Mouse (Mus musculus) retina, postnatal 1 day (tissue): ENCODE results near the gene Tmem209.

Source experiments
- DNase-seq: peaks from one replicate; pipeline ENCODE4 v3.0.0-alpha.2; 2012

Tmem209 gene

DNA sequence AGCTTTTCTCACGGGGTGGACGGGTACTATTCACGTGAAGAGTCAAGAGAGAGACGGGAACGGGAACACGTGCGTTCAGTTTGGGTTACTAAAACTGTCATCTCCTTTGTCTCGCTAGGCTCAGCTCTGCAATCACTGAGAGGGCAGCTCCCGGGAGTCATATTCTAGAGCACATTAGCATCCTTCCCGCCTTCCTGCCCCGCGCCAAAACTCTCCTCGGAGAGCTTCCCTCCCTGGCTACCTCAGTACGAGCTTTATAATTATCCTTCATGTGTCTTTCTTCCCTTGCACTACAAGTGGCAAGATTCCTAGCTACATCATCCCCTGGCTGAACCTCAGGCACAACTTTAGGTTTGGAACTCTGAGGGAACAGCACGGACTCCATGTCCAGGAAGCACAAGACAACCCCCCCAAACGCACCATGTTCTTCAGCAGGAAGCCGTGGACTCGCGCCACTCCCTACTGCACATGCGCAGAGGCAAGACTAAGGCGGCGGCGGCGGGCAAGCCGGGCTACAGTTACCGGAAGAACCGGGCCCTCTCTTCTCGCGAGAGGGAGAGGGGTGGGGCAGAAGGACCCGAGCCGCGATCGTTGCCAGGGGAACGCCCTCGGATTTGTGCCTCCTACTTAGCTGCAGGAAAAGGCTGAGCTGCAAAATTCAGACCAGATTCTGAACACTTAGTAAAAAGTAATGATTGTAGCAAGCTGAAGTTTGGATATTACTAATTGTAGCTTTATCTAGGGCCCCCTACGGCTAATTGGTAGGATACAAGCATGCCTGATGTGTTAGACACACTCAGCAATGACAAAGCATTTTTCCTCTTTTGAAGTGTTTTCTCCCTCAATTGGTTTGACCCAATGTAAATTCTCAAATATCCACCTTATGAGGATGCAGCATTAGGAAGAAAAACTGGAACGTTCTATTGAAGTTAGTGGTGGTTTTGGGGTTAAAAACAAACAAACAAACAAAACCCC is at the start of gene Tmem209, which contains the start of gene Ssmem1:
Gene Tmem209 (minus strand): TSS at position 519 of the 975 bp plus-strand sequence.
Gene Ssmem1 (plus strand): TSS at position 585 of the 975 bp plus-strand sequence.
- peak; percentile 99 for DNase-seq

DNA sequence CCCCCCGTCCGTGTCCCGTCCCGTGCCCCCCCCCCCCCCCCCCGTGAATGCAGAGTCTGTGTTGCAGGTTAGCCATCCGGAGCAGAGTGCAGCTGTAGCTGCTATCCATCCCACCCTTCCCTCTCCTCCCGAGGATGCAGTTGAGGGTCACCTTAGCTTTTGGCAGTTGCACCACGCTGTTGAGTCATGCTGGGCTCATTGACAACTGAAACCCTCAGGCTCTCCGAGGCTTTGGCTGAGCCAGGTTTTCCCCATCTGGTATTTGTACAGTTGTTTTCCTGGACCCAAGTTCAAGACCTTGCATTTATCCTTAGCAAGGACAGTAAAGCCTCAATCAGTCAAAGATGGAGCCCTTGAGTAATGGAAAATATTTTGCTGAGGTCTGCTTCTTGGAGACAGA is 46.5 kb upstream of the Tmem209 start:
- DNase-seq = no peak

DNA sequence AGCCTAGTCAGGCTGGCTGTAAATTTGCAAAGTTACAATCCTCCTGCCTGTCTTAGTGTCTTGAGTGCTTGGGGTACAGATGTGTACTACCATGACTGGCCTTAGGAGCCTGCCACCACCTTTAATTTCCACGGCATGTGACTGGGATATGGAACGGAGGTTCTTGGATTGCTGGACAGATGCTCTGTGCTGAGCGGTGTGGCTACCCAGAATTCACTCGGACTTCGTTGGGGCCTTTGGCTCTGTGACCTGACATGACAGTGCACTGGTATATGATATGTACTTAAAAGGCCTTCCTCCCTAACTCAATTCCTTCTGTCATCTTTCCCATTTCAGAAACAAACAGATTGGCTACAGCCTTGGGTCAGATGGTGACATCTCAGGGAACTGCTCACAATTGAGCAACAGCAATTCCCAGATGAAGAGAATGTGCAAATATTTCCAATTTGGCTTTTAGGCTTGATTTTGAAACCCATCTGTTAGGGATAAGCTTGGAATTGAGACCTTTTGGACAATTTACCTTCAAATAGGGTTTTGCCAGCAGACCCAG is 45.1 kb upstream of the Tmem209 start:
- DNase-seq = no peak

DNA sequence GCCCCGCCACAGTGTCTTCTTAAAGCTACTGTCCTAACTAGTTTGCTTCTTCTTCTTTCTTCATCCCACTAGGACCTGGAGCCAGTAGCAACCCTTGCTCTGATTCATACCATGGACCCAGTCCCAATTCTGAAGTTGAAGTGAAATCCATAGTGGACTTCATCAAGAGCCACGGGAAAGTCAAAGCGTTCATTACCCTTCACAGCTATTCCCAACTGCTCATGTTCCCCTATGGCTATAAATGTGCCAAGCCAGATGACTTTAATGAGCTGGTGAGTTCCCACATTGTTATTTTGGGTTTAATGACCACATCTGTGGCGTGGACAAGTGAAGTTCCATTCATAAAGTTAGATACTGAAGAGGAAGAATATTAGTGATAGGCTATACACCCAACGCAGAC is 44.5 kb upstream of the Tmem209 start:
- no peak for DNase-seq

DNA sequence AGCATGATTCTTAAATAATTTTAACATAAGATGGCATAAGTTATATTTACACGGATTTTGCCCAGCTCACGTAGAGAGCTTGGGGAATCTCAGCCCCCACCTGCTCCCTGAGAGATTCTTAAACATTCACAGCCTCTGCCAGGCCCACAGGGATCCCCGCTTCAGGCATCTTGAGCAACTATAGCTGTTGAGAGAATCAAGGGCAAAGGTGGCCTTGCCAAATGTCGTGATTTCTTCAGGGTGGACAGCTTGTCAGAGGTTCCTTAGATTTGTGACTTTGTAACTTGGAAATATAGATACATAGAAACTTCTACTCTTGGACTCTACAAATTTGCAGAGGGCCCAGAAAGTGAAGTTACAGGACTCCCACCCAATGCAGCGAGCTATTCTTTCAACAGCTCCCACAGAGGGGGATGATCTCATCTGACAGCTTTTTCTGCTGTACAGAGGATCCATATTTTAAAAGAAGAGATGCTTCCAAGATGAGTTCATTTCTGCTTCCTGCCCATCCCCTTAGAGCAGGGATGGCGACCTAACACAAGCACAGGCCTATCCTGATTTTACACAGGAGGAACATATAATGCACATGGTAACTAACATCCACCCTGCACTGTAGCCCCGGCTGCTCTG is 43.9 kb upstream of the Tmem209 start:
- DNase-seq = no peak

GRCm38 (mm10) chr6:30552628-30553027 is 43.0 kb upstream of the Tmem209 start:
- DNase-seq = peak; percentile 14

- peak; percentile 86 for DNase-seq
Measured at GRCm38 (mm10) chr6:30551644-30552580, 42.3 kb upstream of the Tmem209 start.

- peak; percentile 50 for DNase-seq
Measured at GRCm38 (mm10) chr6:30551193-30551515, 41.6 kb upstream of the Tmem209 start.

GRCm38 (mm10) chr6:30550496-30551192 is 41.1 kb upstream of the Tmem209 start:
- DNase-seq = peak; percentile 27

GRCm38 (mm10) chr6:30549231-30549761 is 39.7 kb upstream of the Tmem209 start:
- DNase-seq = peak; percentile 37

- peak; percentile 31 for DNase-seq
Measured at GRCm38 (mm10) chr6:30547656-30548306, 38.2 kb upstream of the Tmem209 start.

DNA sequence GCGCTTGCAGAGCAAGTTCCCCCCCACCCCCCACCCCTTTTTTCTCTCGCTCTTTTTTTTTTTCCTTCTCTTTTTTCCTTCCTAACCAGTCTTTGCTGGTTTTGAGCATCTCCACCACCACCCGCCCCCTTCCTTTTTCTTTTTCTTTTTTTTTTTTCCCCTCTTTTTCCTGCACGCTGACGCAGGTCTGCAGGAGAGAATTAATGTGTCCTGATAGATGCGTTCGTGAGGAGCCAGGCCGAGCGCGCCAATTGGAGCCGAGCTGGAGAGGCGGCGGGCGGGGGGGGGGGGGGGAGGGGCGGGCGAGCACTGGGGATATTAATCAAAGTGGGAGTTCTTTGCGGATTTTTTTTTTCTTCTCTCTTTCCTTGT is 37.7 kb upstream of the Tmem209 start:
- DNase-seq = peak; percentile 84

DNA sequence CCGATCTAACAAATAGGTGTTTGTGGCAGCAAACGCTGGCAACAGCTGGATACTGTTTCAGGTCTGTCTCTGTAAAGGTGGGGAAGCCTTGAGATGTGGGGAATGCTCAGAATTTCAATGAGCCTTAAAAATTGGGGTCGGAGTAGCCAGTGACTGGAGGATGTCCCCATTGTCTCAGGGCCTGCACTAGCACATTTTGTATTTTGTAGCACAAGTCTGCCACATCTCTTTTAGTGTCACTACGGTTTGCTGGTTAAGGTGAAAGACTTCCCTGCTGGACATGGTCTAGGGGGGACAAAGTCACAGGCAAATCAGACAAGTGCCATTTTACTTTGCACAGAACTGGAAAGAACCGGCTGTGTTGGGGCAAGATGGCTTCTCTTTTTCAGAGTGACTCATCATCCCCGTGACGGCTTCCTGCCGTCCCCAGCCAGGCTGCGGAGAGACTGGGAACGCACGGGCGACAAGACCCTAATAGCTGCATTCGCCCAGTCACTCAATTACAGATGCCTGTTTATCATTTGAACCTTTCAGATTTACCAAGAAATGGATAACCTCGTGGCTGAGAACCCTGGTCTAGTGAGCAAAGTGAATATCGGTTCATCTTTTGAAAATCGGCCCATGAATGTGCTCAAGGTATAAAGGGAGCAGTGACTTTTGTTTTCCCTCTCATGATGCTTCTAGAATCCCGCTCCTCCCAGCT is 37.1 kb upstream of the Tmem209 start:
- DNase-seq = peak; percentile 77

DNA sequence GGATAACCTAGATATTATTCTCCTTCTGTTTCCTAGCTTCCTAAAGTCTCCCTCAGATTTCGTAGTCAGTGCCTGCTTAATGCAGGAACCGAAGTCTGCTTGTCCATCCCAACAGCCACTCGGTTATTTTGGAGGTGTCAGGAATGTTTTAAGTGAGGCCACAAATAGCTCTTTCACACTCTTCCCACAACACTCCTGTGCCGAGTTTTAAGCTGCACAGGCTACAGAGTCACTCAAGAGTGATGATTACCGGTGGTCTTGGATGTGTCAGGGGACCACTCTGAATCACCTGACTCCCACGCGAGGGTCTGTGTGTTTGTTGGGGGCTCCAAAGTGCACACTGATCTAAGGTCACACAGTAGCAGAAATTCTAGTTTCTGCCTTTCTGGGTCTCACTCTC is 36.1 kb upstream of the Tmem209 start:
- no peak for DNase-seq

DNA sequence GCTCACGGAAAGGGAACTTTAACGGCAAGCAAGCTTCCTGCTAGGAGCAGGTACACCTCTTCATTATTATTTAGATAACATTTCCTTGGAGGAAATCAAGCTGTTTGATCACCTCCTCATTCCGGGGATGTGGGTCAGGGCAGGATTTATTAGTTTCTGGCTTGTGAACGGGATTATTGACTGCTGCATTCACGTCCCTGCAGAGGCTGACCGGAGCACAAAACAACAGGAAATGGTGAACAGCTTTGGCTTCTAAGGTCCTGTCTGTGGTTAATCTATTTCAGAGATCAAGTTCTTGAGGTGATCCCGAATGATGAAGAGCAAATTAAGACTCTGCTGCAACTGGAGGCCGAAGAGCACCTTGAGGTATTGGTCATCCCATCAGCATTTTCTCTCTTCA is 34.3 kb upstream of the Tmem209 start:
- no peak for DNase-seq

DNA sequence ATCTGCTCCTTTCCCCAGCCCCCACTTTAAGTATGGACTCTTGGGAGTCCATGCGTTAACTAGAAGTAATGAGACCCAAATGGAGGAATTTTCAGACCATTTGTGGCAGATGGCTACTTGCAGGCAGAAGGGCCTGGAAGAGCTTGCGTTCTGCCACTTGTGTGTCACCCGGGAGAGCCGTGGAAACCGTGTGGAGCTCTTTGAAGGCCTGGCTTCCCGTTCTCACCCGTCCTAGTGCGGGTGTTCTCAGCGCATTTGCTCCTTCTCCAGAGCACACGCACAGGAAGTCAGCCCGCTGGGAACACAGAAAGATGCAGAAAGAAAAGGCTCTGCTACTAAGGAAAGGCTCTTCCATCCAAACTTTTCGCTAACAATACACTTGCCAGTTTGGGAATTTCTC is 33.5 kb upstream of the Tmem209 start:
- DNase-seq = no peak

- no peak for DNase-seq
Measured at GRCm38 (mm10) chr6:30542277-30542676, 32.7 kb upstream of the Tmem209 start.

DNA sequence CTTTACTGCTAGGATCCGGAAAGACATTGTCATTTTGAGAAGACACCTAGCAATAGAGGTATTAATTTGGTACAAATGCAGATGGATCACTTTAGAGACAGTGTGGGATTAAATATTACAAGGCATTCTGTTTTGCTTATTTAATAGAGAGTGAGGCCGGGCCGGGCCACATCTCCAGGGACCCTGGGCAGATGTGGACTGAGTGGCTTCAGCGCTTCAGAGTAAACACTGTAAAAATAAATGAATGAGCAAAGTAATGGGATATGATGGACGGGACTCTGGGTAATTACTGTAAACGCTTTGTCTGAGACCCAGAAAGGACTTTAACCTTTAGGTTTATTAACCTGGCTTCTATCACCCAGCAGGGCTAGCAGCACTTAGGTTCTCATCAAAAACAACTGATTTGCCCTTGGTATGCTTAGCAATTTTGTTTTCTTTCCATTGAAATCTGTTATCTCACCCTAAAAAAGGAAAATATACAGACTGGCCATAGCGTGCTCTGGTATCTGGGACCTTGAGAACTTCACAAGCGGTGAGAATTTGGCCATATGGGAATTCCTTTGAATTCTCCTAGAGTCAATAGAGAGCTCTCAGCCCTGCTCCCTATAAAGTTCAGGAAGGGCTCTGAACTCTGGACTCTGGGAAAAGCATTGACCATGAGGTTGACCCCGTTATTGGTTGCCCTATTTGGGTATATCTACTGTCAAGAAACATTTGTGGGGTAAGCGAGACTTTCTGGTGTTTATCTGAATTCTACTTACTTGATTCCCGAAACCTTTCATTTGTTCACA is 31.6 kb upstream of the Tmem209 start, which contains the start of gene Cpa2:
Gene Cpa2 (plus strand): TSS at position 574 of the 791 bp plus-strand sequence.
- no peak for DNase-seq

- no peak for DNase-seq
Measured at GRCm38 (mm10) chr6:30538800-30539199, 29.2 kb upstream of the Tmem209 start.

DNA sequence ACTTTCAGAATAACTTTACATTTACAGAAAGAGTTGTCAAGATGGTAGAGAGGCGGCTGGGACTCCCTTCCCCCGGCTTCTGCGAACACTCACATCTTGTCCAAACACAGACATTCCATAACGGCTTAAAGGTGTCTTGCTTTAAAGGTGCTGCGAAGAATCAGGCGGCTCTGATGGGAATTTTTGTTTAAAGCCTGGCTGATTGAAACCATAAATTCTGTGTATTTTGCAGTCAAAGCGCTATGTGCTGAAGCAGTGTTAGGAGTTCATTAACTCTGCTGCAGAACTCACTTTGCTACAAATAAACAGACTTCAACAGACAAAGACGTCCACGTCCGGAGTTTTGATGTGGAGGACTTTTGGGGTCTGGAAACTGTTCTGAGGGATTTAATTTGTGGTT is 28.7 kb upstream of the Tmem209 start:
- no peak for DNase-seq
